Mouse (Mus musculus) cerebellum, adult 9-11 months (tissue): ENCODE measurements around the gene Junb.

Experiments used
- DNase-seq: peaks from one replicate; pipeline ENCODE4 v3.0.0; 2022

The Junb gene

GRCm38 (mm10) chr8:84978248-84978940 lies at the start of gene Junb:
Junb (minus strand) TSS chr8:84978718.
- peak; percentile 94 for DNase-seq

- DNase-seq, result no peak
These were observed 49.4 kb upstream of the Junb start for GRCm38 (mm10) chr8:85027922-85028321.

- DNase-seq, result no peak
These were observed 49.0 kb upstream of the Junb start for GRCm38 (mm10) chr8:85027516-85027855.

GRCm38 (mm10) chr8:85026670-85027515 lies 48.4 kb upstream of the Junb start, which contains the start of gene Trir:
Trir (plus strand) TSS chr8:85026823.
- peak; percentile 98 for DNase-seq

- DNase-seq, result peak; percentile 85
These were observed 46.8 kb upstream of the Junb start, which contains the start of gene Asna1 for GRCm38 (mm10) chr8:85025098-85025932. Asna1 (minus strand) TSS chr8:85025281.

- DNase-seq, result peak; percentile 50
These were observed 45.3 kb upstream of the Junb start for GRCm38 (mm10) chr8:85023846-85024245.

GRCm38 (mm10) chr8:85021514-85022055 lies 43.1 kb upstream of the Junb start:
- DNase-seq, result no peak

GRCm38 (mm10) chr8:85017209-85017608 lies 38.7 kb upstream of the Junb start:
- no peak for DNase-seq

- DNase-seq, result peak; percentile 10
These were observed 38.2 kb upstream of the Junb start for GRCm38 (mm10) chr8:85016724-85017123.

GRCm38 (mm10) chr8:85014431-85014830 lies 35.9 kb upstream of the Junb start, which contains the start of gene Best2:
Best2 (minus strand) TSS chr8:85014531.
- DNase-seq, result no peak

GRCm38 (mm10) chr8:85013230-85013840 lies 34.8 kb upstream of the Junb start:
- DNase-seq, result peak; percentile 78

- DNase-seq, result no peak
These were observed 32.7 kb upstream of the Junb start for GRCm38 (mm10) chr8:85011242-85011641.

- peak; percentile 8 for DNase-seq
These were observed 29.2 kb upstream of the Junb start for GRCm38 (mm10) chr8:85007686-85008085.

- DNase-seq, result peak; percentile 95
These were observed 19.3 kb upstream of the Junb start for GRCm38 (mm10) chr8:84997649-84998295.

- DNase-seq, result peak; percentile 28
These were observed 18.5 kb upstream of the Junb start for GRCm38 (mm10) chr8:84996978-84997377.

GRCm38 (mm10) chr8:84995680-84996079 lies 17.2 kb upstream of the Junb start:
- peak; percentile 33 for DNase-seq

- peak; percentile 32 for DNase-seq
These were observed 15.9 kb upstream of the Junb start for GRCm38 (mm10) chr8:84994375-84994774.

- DNase-seq, result peak; percentile 88
These were observed 12.3 kb upstream of the Junb start for GRCm38 (mm10) chr8:84990836-84991235.

- DNase-seq, result peak; percentile 97
These were observed 11.8 kb upstream of the Junb start, which contains the start of gene Hook2 for GRCm38 (mm10) chr8:84990349-84990748. Hook2 (plus strand) TSS chr8:84990603.

GRCm38 (mm10) chr8:84989810-84990209 lies 11.3 kb upstream of the Junb start:
- DNase-seq, result peak; percentile 90

- DNase-seq, result peak; percentile 79
These were observed 10.8 kb upstream of the Junb start for GRCm38 (mm10) chr8:84989311-84989731.

GRCm38 (mm10) chr8:84987903-84988302 lies 9.4 kb upstream of the Junb start:
- peak; percentile 68 for DNase-seq
